Mouse (Mus musculus) thymus, adult 2 months (tissue): ENCODE measurements around the gene Arpc2. TPM values are rescaled to one million over a fixed set of nuclear protein-coding genes. Genes with fewer than 3 reads are reported as not detected.

ENCODE experiments used
- DNase-seq: peaks from one replicate; pipeline ENCODE4 v3.0.0; 2021
- H3K27ac ChIP-seq: fragments of 200-500 bp; 2 replicates; pipeline ENCODE4 v1.5.1; 2012; ENCODE audit warnings: low read length, control low read depth; ENCODE audit not compliant: control insufficient read depth, insufficient read depth
- H3K27me3 ChIP-seq: fragments of 200-500 bp; 2 replicates; pipeline ENCODE4 v1.6.1; 2012; ENCODE audit warnings: mild to moderate bottlenecking, low read length, moderate library complexity, mixed read lengths; ENCODE audit not compliant: control insufficient read depth, insufficient read depth
- H3K36me3 ChIP-seq: fragments of 200-500 bp; 2 replicates; pipeline ENCODE4 v1.6.1; 2012; ENCODE audit warnings: mild to moderate bottlenecking, low read length, moderate library complexity; ENCODE audit not compliant: control insufficient read depth, insufficient read depth
- H3K4me1 ChIP-seq: fragments of 200-500 bp; replicated peaks from 2 replicates; pipeline ENCODE4 v1.6.1; 2012; ENCODE audit warnings: low read length; ENCODE audit not compliant: control insufficient read depth, insufficient read depth
- H3K4me3 ChIP-seq: fragments of 200-500 bp; 2 replicates; pipeline ENCODE4 v1.5.1; 2012; ENCODE audit warnings: mild to moderate bottlenecking, low read length, control low read depth, moderate library complexity; ENCODE audit not compliant: control insufficient read depth, insufficient read depth
- CTCF ChIP-seq: fragments of 200-500 bp; IDR thresholded peaks from 2 replicates; pipeline ENCODE4 v1.5.1; 2012; ENCODE audit warnings: mild to moderate bottlenecking, control low read depth, low read length, moderate library complexity, borderline replicate concordance; ENCODE audit not compliant: control insufficient read depth, poor library complexity, insufficient read depth; ENCODE audit errors: extremely low read depth
- POLR2A ChIP-seq: fragments of 200-500 bp; IDR thresholded peaks from 2 replicates; pipeline ENCODE4 v1.6.1; 2012; ENCODE audit warnings: mild to moderate bottlenecking, low read length, control low read depth, moderate library complexity; ENCODE audit not compliant: control insufficient read depth, poor library complexity, insufficient read depth; ENCODE audit errors: extremely low read depth
- WGBS: fragments of 180-500 bp; shearing (Covaris S2); methylation state at CpG from one replicate; pipeline ENCODE4 v1.1.7; 2018; 5-methylcytosine and 5-hydroxymethylcytosine counted together
- polyA plus RNA-seq: library from polyadenylated mRNA; depleted of rRNA; stranded (reverse); fragments of >200 nt; gene quantifications from 2 replicates; pipeline ENCODE4 v1.2.3, GENCODE M21; 2012; rRNA removed

Gene Arpc2
- polyA plus RNA-seq, 1 experiment, result 263 TPM

DNA sequence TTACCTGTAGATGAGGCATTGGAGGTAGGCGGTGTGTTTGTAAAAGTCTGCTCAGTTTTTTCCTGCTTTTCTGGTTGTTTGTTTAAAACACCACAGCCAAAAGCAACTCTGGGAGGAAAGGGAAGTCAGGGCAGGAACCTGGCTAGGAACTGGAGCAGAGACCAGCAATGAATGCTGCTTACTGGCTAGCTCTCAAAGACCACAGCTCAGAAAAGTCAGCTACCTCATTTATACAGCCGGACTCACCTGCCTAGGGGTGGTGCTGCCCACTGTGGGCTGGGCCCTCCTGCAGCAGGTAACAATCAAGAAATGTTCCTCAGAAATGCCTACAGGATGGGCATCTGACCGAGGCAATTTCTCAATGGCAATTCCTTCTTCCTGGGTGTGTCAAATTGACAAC, 78.9 kb downstream of the Arpc2 start:
- no peak overlapping the region for H3K4me3 ChIP-seq
- no peaks in the 10 kb centered on the region for H3K36me3 ChIP-seq
- H3K27me3 ChIP-seq, result no peaks in the 10 kb centered on the region
- no peak for TF ChIP-seq POLR2A
- no peak for TF ChIP-seq CTCF
- peaks cover 14% of the 10 kb centered on the region for H3K4me1 ChIP-seq
- 91% methylated on average over 3 of the region's 3 CpGs for WGBS
- no peak for DNase-seq
- H3K27ac ChIP-seq, result no peak overlapping the region

DNA sequence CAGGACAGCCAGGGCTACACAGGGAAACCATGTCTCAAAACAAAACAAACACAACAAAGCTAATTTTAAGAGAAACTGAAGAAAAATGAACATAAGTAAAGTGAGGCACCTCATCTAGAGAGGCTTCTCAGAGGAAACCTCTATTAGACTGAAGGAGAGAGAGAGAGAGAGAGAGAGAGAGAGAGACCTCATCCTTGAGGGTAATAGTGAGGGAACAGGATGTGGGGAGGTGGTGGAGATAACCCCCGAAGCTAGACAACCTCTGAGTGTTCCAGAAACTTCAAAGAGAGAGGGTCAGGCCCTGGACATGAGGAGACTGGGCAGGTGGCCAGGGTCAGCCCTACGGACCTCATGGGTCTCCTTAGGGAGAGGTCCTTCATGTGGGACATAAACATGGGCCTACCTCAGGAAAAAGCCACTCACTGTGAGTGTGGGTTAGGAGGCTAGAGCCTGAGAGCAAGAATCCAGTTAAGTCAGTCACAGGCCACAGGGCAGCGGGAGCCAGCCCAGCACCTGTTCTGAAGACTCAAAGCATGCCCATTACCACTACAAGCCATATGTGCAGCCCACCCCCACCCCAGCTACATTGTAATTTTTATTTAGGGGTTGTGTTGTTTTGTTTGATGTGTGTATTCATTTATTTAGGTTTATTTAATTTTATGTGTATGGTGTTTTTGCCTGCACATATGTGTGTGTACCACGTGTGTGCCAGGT, 80.4 kb downstream of the Arpc2 start:
- Histone ChIP-seq H3K4me1 (peaks cover 14% of the 10 kb centered on the region), H3K4me3 (no peak overlapping the region), H3K27me3 (no peaks in the 10 kb centered on the region), H3K27ac (peak overlapping the region; percentile 6; the same call in 1 of the 2 replicates), H3K36me3 (no peaks in the 10 kb centered on the region)
- no peak for TF ChIP-seq POLR2A
- no peak for TF ChIP-seq CTCF
- WGBS, result 33% methylated on average over 4 of the region's 4 CpGs
- no peak for DNase-seq

Other genes starting within 250 kb of the Arpc2 start
- 117 and 122 TPM in 2 replicates for gene Tns1, start 111.6 kb upstream of the Arpc2 start, polyA plus RNA-seq
- gene Rufy4, start 110.5 kb upstream of the Arpc2 start, polyA plus RNA-seq, result 0.49 and 1.0 TPM in 2 replicates
- 0.74 and 2.2 TPM in 2 replicates for gene Cxcr2, start 82.1 kb upstream of the Arpc2 start, polyA plus RNA-seq
- gene Cxcr1, start 41.5 kb upstream of the Arpc2 start, polyA plus RNA-seq, result not detected in 2 replicates
- gene Gpbar1, start 42.5 kb downstream of the Arpc2 start, polyA plus RNA-seq, result 0.40 and 1.3 TPM in 2 replicates
- gene Aamp, start 48.7 kb downstream of the Arpc2 start, polyA plus RNA-seq, result 183 and 201 TPM in 2 replicates
- 41.1 and 50.1 TPM in 2 replicates for gene Pnkd, start 48.8 kb downstream of the Arpc2 start, polyA plus RNA-seq
- 55.5 and 69.2 TPM in 2 replicates for gene Tmbim1, start 69.5 kb downstream of the Arpc2 start, polyA plus RNA-seq
- 0.13 and 0.27 TPM in 2 replicates for gene Catip, start 126.0 kb downstream of the Arpc2 start, polyA plus RNA-seq
- gene Slc11a1, start 139.1 kb downstream of the Arpc2 start, polyA plus RNA-seq, result 46.3 and 48.7 TPM in 2 replicates
- gene Ctdsp1, start 155.4 kb downstream of the Arpc2 start, polyA plus RNA-seq, result 201 and 203 TPM in 2 replicates
- 0.74 and 1.0 TPM in 2 replicates for gene Vil1, start 173.3 kb downstream of the Arpc2 start, polyA plus RNA-seq